Mouse (Mus musculus) spleen, postnatal 10 days (tissue): ENCODE results near the gene Tcl1b5.
"Not testable (repeated sequence)": the region's sequence is repeated elsewhere in the genome, so short reads cannot be mapped to it uniquely, and the experiment has no call there.

Source experiments
- DNase-seq, 2 experiments: peaks; one replicate each; pipeline ENCODE4 v3.0.0; 2021 to 2022; ENCODE audit warnings: low spot score in 2 of 2

The Tcl1b5 gene

DNA sequence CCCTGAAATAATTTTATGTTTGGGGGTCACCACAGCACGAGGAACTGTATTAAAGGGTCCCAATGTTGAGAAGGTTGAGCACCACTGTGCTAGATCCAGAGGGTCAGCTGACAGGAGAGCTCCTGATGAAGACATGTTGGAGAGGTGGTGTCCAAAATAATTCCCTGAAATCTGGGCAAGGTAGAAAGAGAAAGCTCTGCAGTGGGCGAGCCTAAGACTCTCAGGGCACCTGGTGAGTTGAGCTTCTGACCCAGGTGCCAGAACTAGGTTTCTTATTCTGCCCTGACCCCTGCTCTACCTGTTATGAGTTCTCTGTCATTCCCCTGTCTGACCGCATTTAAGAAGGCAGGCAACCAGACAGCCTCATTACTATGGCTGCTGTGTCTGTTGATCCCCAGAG is at the start of gene Tcl1b5:
Gene Tcl1b5 (plus strand): TSS at position 301 of the 400 bp plus-strand sequence.
- not testable (repeated sequence) for DNase-seq

DNA sequence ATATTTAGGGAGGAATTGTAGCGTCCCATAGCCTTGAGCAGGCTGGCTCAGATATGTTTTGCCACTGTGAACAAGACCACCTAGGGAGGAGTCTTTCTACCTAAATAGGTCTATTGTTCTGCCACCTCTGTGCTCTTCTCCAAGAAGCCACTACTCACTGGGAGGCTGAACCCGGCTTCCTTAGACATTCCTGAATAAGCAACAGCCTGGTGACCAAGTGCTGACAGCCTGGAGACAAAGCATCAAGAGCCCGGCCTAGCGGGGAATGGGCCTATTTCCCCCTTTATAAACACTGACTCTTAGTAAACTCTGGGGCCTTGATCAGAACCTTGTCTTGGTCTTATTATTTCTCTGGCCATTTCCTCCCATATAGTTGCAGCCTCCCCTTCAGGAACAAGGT is 49.6 kb upstream of the Tcl1b5 start:
- no peak for DNase-seq

DNA sequence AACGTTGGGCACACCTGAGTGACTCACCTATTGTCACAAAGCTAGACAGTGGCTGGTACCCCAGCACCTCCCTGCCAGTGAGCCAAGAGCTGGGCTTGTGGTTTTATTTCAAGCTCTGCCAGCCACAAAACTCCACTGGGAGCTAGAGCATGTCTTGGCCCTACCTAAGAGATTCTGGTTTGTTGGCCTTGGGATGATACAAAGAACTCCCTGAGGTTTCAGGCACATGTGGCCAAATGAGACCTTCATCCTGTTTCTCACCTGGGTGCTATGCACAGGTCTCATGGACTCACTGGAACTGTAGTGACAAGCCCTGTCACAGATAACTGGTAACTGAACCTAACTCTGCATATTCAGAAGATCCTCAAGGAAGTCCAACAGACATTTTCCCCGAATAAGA is 48.5 kb upstream of the Tcl1b5 start:
- DNase-seq = no peak

DNA sequence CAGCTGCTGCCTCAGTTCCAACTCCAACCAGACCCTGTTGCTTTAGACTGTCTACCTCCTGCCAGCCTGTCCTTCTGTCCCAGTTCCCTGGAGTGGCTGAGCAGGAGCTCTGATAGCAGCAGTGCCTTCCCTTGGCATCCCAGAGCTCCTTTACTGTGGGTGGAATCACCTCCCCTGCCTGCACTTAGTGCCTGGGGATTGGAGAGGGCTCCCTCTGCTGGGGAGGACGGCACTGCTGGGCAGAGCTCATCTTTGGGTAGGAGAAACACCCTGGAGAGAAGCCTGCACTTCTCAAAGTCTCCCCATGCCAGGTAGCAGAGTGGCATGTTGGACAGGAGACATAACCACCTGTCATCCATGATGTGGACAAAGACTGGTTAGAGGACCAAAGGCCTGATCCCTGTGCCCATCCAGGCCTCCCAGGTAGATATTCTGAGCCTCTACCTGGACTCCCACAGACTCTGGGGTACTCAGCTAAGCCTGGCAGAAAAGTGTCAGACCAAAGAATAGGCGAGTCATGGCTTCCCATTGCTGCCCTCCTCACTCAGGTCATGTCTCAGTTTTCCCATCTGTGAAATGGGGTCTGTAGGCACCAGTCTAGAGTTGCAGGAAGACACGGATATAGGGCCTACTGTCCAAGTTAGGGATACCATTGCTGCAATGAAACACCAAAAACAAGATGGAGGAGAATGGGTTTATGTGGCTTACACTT is 46.5 kb upstream of the Tcl1b5 start:
- DNase-seq = not testable (repeated sequence)

DNA sequence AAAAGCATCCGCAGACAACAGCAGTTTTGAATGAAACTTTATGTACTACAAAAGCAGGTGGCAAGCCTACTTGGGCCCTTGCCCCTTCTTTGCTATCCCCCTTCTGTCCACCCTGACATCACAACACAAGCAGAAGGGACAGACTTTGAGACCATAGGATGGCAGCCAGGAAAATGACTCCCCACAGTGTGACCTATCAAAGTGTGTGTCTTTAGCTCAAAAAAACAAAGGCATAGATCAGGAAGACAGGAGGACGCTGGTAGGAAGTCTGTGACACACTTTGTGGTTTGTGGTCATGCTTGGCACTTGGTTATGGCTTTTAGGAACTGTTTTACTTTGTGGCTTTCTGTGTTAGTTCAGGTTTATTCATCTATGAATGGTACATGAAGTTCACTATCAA is 42.0 kb upstream of the Tcl1b5 start:
- DNase-seq = not testable (repeated sequence)

DNA sequence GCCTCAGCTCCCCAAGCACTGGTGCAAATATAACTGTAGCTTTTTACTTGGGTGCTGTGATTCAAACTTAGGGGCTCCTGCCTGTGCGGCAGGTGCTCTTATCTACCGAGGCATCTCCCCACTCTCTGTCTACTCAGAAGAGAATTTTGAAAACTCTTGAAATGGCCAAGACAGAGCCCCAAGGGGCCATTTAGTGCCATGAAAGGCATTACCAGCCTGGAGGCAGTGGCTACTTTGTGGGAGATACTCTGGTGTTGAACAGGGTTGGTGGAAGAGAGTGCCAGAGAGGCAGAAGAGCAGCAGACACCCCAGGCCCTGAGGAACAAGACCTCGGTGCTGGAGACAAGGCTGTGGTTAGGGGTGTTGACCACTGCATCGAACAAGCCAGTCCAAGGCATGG is 41.3 kb upstream of the Tcl1b5 start:
- not testable (repeated sequence) for DNase-seq

DNA sequence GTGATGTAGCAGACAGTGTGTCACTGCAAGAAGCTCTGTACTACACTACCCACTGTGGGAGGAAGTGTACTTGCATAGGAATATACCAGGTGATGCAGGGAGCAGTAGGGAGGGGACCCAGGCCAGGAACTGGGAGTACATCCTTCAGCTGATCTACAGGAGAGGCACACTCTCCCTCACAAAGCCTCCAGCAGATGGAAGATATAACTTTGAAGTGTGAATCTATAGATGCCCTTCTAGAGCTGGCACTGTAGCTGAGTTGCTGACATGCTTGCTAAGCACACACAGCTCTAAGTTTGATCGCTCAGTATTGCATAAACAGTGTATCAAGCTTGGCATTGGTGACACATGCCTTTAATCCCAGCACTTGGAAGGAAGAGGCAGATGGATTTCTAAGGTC is 38.4 kb upstream of the Tcl1b5 start:
- not testable (repeated sequence) for DNase-seq

DNA sequence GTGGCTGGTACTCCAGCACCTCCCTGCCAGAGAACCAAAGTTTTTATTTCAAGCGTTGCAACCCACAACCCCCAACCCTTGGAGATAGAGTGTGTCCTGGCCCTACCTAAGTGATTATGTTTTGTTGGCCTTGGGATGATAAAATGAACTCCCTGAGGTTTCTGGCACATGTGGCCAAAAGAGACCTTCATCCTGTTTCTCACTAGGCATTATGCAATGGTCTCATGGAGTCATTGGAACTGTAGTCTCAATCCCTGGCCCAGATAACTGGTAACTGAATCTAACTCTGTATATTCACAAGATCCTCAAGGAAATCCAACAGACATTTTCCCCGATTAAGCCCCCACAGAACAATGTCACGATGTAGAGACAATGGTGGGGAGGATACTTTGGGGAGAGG is 33.0 kb upstream of the Tcl1b5 start:
- DNase-seq = no peak

DNA sequence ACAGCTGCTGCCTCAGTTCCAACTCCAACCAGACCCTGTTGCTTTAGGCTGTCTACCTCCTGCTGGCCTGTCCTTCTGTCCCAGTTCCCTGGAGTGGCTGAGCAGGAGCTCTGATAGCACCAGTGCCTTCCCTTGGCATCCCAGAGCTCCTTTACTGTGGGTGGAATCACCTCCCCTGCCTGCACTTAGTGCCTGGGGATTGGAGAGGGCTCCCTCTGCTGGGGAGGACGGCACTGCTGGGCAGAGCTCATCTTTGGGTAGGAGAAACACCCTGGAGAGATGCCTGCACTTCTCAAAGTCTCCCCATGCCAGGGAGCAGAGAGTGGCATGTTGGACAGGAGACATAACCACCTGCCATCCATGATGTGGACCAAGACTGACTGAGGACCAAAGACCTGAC is 31.2 kb upstream of the Tcl1b5 start:
- DNase-seq = not testable (repeated sequence)

DNA sequence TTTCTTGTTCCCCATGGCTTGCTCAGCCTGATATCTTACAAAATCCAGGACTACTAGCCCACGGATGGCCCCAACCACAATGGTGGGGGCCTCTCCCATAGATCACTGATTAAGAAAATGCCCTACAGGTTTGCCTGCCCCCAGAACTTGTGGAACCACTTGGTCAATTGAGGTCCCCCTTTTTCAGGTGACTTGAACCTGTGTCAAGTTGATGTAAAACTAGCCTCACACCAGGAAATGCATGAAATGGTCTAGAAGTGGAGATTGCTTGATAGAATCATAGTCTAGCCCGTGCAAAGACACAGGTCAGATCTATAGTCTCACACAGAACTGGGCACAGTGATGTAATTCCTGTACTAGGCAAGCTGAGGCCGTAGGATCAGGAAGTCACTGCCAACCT is 30.4 kb upstream of the Tcl1b5 start, which contains the start of gene Tcl1b2:
Gene Tcl1b2 (plus strand): TSS at position 301 of the 400 bp plus-strand sequence.
- DNase-seq = no peak

DNA sequence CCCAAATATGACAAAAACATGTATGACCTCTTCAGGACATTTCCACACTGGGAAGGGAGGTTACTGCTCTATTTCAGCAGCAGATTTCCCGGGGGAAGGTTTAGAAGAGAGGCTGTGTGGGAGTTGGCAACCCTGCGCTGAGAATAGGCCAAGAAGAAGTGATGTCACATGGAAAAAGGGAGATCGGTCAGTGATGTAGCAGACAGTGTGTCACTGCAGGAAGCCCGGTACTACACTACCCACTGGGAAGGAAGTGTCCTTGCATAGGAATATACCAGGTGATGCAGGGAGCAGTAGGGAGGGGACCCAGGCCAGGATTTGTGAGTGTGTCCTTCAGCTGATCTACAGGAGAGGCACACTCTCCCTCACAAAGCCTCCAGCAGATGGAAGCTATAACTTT is 20.9 kb upstream of the Tcl1b5 start:
- not testable (repeated sequence) for DNase-seq

DNA sequence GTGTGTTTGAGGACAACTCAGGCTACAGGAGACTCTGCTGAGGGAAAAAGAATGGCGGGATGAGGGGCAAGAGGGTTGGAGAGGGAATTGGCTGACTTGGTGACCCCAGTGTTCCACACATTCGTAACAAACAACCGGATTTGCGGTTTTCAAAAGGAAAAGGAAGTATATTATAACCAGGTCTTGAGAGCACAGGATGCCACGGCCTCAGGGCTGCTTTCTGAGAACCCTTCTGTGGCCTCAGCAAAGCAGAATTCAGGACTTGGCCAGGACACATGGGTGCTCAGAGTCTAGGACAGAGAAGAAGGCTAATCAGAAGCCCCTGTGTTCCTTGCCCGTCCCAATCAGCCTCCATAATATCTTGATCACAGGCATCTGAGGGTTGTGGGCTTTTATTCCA is 17.3 kb upstream of the Tcl1b5 start:
- no peak for DNase-seq

DNA sequence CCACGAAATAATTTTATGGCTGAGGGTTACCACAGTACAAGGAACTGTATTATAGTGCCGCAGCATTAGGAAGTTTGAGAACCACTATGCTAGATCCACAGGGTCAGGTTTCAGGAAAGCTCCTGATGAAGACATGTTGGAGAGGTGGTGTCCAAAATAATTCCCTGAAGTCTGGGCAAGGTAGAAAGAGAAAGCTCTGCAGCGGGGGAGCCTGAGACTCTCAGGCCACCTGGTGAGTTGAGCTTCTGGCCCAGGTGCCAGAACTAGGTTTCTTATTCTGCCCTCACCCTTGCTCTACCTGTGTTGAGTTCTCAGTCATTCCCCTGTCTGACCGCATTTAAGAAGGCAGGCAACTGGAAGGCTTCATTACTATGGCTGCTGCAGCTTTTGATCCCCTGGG is 16.8 kb upstream of the Tcl1b5 start, which contains the start of gene Tcl1b1:
Gene Tcl1b1 (plus strand): TSS at position 301 of the 400 bp plus-strand sequence.
- no peak for DNase-seq

DNA sequence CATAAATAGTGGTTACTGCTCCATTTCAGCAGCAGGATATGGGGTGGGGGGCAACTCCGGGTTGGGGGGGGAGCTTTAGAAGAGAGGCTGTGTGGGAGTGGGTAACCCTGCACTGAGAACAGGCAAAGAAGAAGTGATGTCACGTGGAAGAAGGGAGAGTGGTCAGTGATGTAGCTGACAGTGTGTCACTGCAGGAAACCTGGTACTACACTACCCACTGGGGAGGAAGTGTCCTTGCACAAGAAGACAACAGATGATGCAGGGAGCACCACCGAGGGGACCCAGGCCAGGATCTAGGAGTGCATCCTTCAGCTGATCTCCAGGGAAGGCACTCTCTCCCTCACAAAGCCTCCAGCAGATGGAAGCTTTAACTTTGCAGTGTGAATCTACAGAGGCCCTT is 9.4 kb upstream of the Tcl1b5 start:
- DNase-seq = no peak

DNA sequence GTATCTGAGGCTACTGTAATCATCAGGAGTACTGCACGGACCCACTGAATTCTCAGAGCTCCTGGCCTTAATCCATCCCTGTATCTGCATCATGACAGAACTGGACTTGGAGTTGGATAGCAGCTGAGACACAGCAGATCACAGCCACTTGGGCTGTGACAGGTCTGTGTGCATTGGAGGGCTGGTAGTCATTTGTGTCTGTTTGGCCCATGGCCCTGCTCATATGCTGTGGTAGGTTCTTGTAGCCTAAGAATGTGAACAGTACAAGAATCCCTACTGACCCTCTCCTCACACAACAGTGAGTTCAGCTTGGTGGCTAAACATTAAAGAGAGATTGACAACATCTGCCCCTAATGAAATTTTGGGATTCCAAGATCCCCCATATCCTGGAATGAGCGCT is 2.8 kb upstream of the Tcl1b5 start:
- no peak for DNase-seq

DNA sequence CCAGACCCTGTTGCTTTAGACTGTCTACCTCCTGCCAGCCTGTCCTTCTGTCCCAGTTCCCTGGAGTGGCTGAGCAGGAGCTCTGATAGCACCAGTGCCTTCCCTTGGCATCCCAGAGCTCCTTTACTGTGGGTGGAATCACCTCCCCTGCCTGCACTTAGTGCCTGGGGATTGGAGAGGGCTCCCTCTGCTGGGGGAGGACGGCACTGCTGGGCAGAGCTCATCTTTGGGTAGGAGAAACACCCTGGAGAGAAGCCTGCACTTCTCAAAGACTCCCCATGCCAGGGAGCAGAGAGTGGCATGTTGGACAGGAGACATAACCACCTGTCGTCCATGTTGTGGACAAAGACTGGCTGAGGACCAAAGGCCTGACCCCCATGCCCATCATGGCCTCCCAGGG is 1.8 kb upstream of the Tcl1b5 start:
- peak; percentile 59 to 78 for DNase-seq

DNA sequence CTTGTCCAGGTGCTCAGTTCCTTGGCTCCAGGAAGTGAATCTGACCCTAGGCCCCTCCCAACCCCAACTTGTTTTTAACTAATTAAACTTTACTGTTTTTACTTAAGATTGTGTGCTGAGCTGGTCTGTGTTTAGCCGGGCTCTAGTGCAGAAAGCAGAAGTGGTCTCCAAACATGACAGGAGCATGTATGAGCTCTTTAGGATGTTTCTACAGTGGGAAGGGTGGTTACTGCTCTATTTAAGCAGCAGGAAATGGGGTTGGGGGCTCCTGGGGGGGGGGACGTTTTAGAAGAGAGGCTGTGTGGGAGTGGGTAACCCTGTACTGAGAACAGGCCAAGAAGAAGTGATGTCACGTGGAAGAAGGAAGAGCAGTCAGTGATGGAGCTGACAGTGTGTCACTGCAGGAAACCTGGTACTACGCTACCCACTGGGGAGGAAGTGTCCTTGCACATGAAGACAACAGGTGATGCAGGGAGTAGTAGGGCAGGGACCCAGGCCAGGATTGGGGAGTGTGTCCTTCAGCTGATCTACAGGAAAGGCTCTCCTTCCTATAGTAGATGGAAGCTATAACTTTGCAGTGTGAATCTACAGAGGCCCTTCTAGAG is 5.0 kb downstream of the Tcl1b5 start:
- not testable (repeated sequence) for DNase-seq

DNA sequence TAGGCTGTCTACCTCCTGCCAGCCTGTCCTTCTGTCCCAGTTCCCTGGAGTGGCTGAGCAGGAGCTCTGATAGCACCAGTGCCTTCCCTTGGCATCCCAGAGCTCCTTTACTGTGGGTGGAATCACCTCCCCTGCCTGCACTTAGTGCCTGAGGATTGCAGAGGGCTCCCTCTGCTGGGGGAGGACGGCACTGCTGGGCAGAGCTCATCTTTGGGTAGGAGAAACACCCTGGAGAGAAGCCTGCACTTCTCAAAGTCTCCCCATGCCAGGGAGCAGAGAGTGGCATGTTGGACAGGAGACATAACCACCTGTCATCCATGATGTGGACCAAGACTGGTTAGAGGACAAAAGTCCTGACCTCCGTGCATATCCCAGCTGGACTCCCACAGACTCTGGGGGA is 12.8 kb downstream of the Tcl1b5 start:
- peak in 1 of 2 experiments; percentile 34 for DNase-seq

DNA sequence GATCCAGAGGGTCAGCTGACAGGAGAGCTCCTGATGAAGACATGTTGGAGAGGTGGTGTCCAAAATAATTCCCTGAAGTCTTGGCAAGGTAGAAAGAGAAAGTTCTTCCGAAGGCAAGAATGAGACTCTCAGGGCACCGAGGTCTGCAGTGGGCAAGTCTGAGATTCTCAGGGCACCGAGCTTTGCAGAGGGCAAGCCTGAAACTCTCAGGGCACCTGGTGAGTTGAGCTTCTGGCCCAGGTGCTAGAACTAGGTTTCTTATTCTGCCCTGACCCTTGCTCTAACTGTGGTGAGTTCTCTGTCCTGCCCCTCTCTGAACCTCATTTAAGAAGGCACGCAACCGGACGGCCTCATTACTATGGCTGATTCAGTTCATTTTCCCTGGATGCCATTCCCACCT is 14.6 kb downstream of the Tcl1b5 start, which contains the start of gene Tcl1b3:
Gene Tcl1b3 (plus strand): TSS at position 301 of the 400 bp plus-strand sequence.
- DNase-seq = not testable (repeated sequence)

DNA sequence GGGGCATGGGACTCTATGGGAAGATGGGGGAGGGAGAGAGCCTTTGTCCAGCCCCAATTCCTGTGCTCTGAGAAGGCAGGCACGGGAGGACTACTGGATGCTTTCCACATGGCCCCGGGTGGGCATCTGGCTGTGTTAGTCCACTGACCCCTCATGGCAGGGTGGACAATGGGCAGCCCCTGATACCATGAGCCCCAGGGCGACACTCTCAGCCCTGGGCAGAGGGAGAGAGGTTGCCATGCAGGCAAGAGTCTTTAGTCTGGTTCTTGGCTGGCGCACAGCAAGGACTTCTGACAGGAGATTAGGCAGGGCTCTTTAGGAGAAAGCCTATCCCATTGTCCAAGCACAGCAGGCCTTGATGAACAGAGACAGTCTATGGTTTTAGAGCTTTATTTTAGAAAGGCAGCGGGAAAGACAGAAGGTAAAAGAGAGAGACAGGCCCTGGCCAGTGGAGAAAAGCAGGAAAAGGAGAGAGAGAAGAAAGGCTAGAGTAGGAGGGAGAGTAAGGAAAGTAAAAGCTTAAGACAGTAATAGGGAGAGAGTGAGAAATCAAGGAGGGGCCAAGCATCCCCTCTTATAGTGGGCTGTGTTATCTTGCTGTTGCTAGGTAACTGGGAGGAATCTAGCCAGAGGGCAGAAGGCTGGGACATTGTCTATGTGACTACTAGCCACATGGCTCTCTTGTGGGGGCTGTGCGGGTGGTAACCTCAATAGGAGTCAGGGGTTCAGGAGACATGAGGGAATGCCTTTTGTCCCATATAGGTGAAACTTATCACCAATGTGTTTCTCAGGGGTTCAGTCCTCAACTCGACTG is 23.7 kb downstream of the Tcl1b5 start:
- not testable (repeated sequence) for DNase-seq

DNA sequence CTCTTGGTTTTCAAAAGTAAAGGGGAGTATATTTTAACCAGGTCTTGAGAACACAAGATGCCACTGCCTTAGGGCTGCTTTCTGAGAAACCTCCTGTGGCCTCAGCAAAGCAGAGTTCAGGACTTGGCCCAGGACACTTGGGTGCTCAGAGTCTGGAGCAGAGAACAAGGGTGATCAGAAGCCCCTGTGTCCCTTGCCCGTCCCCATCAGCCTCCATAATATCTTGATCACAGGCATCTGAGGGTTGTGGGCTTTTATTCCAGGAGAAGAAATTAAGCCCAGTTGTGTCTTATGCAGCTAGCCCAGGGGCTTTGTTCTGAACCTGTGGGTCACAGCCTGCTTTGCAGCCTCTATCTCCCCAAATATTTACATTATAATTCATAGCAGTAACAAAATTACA is 25.5 kb downstream of the Tcl1b5 start, which contains the start of gene Tcl1b4:
Gene Tcl1b4 (plus strand): TSS at position 301 of the 400 bp plus-strand sequence.
- not testable (repeated sequence) for DNase-seq

DNA sequence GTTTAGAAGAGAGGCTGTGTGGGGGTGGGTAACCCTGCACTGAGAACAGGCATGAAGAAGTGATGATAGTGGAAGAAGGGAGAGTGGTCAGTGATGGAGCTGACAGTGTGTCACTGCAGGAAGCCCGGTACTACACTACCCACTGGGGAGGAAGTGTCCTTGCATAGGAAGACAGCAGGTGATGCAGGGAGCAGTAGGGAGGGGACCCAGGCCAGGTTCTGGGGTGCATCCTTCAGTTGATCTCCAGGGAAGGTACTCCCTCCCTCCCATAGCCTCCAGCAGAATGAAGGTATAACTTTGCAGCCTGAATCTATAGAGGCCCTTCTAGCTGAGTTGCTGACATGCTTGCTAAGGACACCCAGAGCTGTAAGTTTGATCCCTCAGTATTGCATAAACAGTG is 30.9 kb downstream of the Tcl1b5 start:
- DNase-seq = no peak
